Mouse (Mus musculus): ENCODE results near the gene Ncapd2.

The Ncapd2 gene

GRCm38 (mm10) chr6:125191332-125192015 lies at the start of gene Ncapd2, which contains the start of gene Mrpl51:
Gene Ncapd2 (minus strand): TSS chr6:125191701.
Gene Mrpl51 (plus strand): TSS chr6:125191801.
- DNase-seq (ENCODE audit: low read depth) = peak; percentile 93

- no peak for DNase-seq (ENCODE audit: low read depth)
Measured at GRCm38 (mm10) chr6:125240617-125241016, 49.1 kb upstream of the Ncapd2 start.

GRCm38 (mm10) chr6:125239547-125239946 lies 48.0 kb upstream of the Ncapd2 start:
- no peak for DNase-seq (ENCODE audit: low read depth)

- no peak for DNase-seq (ENCODE audit: low read depth)
Measured at GRCm38 (mm10) chr6:125238396-125238795, 46.9 kb upstream of the Ncapd2 start.

GRCm38 (mm10) chr6:125237421-125237820 lies 45.9 kb upstream of the Ncapd2 start:
- DNase-seq (ENCODE audit: low read depth) = no peak

GRCm38 (mm10) chr6:125236782-125237181 lies 45.3 kb upstream of the Ncapd2 start, which contains the start of gene Cd27:
Gene Cd27 (minus strand): TSS chr6:125237010.
- DNase-seq (ENCODE audit: low read depth) = no peak

GRCm38 (mm10) chr6:125236341-125236740 lies 44.8 kb upstream of the Ncapd2 start:
- no peak for DNase-seq (ENCODE audit: low read depth)

GRCm38 (mm10) chr6:125234520-125234828 lies 43.0 kb upstream of the Ncapd2 start:
- no peak for DNase-seq (ENCODE audit: low read depth)

- no peak for DNase-seq (ENCODE audit: low read depth)
Measured at GRCm38 (mm10) chr6:125233816-125234519, 42.5 kb upstream of the Ncapd2 start.

GRCm38 (mm10) chr6:125232516-125232915 lies 41.0 kb upstream of the Ncapd2 start:
- DNase-seq (ENCODE audit: low read depth) = no peak

GRCm38 (mm10) chr6:125232045-125232437 lies 40.5 kb upstream of the Ncapd2 start:
- no peak for DNase-seq (ENCODE audit: low read depth)

GRCm38 (mm10) chr6:125231117-125232044 lies 39.9 kb upstream of the Ncapd2 start, which contains the start of gene Tapbpl:
Gene Tapbpl (minus strand): TSS chr6:125231860.
- peak; percentile 55 for DNase-seq (ENCODE audit: low read depth)

- DNase-seq (ENCODE audit: low read depth) = no peak
Measured at GRCm38 (mm10) chr6:125230571-125230970, 39.1 kb upstream of the Ncapd2 start.

- no peak for DNase-seq (ENCODE audit: low read depth)
Measured at GRCm38 (mm10) chr6:125225518-125226115, 34.1 kb upstream of the Ncapd2 start.

GRCm38 (mm10) chr6:125222577-125222976 lies 31.1 kb upstream of the Ncapd2 start:
- DNase-seq (ENCODE audit: low read depth) = no peak

GRCm38 (mm10) chr6:125222146-125222545 lies 30.6 kb upstream of the Ncapd2 start:
- no peak for DNase-seq (ENCODE audit: low read depth)

- no peak for DNase-seq (ENCODE audit: low read depth)
Measured at GRCm38 (mm10) chr6:125221115-125221745, 29.7 kb upstream of the Ncapd2 start.

GRCm38 (mm10) chr6:125218963-125219362 lies 27.5 kb upstream of the Ncapd2 start:
- peak; percentile 69 for DNase-seq (ENCODE audit: low read depth)

- DNase-seq (ENCODE audit: low read depth) = no peak
Measured at GRCm38 (mm10) chr6:125217899-125218298, 26.4 kb upstream of the Ncapd2 start.

- no peak for DNase-seq (ENCODE audit: low read depth)
Measured at GRCm38 (mm10) chr6:125216898-125217297, 25.4 kb upstream of the Ncapd2 start.

GRCm38 (mm10) chr6:125215148-125215954 lies 23.9 kb upstream of the Ncapd2 start, which contains the start of gene Vamp1:
Gene Vamp1 (plus strand): TSS chr6:125215551.
- DNase-seq (ENCODE audit: low read depth) = peak; percentile 98

Data from c-Kit-positive CD71-positive TER-119-negative erythroid progenitor cells, embryonic 14.5 days (primary cell).